Mouse (Mus musculus) midbrain, embryonic 10.5 days (tissue): ENCODE measurements at regions not wholly inside any gene's neighbourhood (a gene's known extent, or its start where the extent isn't known, plus 50 kb on each side); places are given as distances from the start of the nearest gene placed in this dataset.

Experiments used
- DNase-seq: peaks from one replicate; pipeline ENCODE4 v3.0.0-alpha.2; 2017; ENCODE audit warnings: low spot score
- H3K27ac ChIP-seq: fragments of 300-500 bp; sonication (generic); replicated peaks from 2 replicates; pipeline ENCODE4 v1.5.1; 2016; ENCODE audit warnings: mild to moderate bottlenecking
- H3K27me3 ChIP-seq: fragments of 300-500 bp; sonication (generic); 2 replicates; pipeline ENCODE4 v1.6.1; 2016; ENCODE audit warnings: low read depth, mild to moderate bottlenecking; ENCODE audit not compliant: poor library complexity, severe bottlenecking
- H3K36me3 ChIP-seq: fragments of 300-500 bp; sonication (generic); 2 replicates; pipeline ENCODE4 v1.6.1; 2016; ENCODE audit warnings: mild to moderate bottlenecking, moderate library complexity
- H3K4me1 ChIP-seq: fragments of 300-500 bp; sonication (generic); 2 replicates; pipeline ENCODE4 v1.6.1; 2016
- H3K4me3 ChIP-seq: fragments of 300-500 bp; sonication (generic); 2 replicates; pipeline ENCODE4 v1.5.1; 2016; ENCODE audit warnings: mild to moderate bottlenecking, moderate library complexity
- H3K9me3 ChIP-seq: fragments of 300-500 bp; sonication (generic); replicated peaks from 2 replicates; pipeline ENCODE4 v1.6.1; 2016; ENCODE audit warnings: mild to moderate bottlenecking
- WGBS: fragments of 180-500 bp; shearing (Covaris S2); methylation state at CpG from one replicate; pipeline ENCODE4 v1.1.7; 2016; 5-methylcytosine and 5-hydroxymethylcytosine counted together

DNA sequence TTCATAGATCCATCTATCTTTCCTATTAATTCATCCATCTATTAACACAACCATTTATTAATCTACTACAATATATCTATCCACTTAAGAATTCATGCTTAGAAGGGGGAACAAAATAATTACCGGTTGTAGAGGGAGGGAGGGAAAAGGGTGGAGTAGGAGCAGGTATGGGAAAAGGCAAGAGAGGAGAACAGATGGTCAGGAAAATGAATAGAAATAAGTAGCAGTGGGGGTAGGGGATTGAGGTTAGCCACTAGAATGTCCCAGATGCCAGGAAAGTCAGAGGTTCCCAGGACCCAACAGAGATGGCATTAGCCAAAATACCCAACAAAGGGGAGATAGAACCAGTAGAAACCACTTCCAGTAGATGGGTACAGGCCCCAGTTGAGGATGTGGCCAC is 164.5 kb upstream of the Crbn start:
- H3K27ac ChIP-seq = no peak overlapping the region
- no peak for DNase-seq
- no peaks in the 10 kb centered on the region for H3K27me3 ChIP-seq
- H3K36me3 ChIP-seq = no peaks in the 10 kb centered on the region
- no peaks in the 10 kb centered on the region for H3K9me3 ChIP-seq
- no peaks in the 10 kb centered on the region for H3K4me1 ChIP-seq
- no peak overlapping the region for H3K4me3 ChIP-seq
- WGBS = 82% methylated on average over 1 of the region's 1 CpGs

- Histone ChIP-seq H3K9me3 (no peaks in the 10 kb centered on the region), H3K4me3 (no peak overlapping the region), H3K27me3 (no peaks in the 10 kb centered on the region), H3K4me1 (peaks cover 6% of the 10 kb centered on the region; the same call in 1 of the 2 replicates), H3K36me3 (no peaks in the 10 kb centered on the region), H3K27ac (no peak overlapping the region)
- DNase-seq = no peak
- WGBS = 84% methylated on average over 2 of the region's 2 CpGs
Observed at GRCm38 (mm10) chr6:106975439-106975838, 175.6 kb upstream of the Crbn start.

DNA sequence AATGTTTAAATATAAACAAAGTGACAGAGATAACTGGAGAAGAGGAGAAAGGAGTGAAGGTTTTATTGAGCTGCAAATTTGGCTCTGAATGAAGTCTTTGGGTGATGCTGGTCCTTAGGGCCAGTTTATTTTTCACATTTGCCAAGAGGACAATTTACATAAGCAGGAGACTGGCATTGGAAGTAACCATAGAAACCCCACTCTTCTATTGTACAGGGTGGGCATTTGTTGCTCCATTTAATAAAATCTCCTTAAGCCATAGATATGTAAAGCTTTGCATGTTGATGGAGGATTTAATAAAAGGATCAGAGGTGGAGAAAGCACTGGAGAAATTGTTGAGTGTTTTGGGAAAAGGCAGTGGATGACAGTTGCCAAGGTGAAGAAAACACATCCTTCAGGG is 178.8 kb upstream of the Crbn start:
- Histone ChIP-seq H3K27ac (no peak overlapping the region), H3K4me1 (peaks cover 6% of the 10 kb centered on the region; the same call in 1 of the 2 replicates), H3K4me3 (no peak overlapping the region), H3K27me3 (no peaks in the 10 kb centered on the region), H3K36me3 (no peaks in the 10 kb centered on the region), H3K9me3 (no peaks in the 10 kb centered on the region)
- DNase-seq = no peak

DNA sequence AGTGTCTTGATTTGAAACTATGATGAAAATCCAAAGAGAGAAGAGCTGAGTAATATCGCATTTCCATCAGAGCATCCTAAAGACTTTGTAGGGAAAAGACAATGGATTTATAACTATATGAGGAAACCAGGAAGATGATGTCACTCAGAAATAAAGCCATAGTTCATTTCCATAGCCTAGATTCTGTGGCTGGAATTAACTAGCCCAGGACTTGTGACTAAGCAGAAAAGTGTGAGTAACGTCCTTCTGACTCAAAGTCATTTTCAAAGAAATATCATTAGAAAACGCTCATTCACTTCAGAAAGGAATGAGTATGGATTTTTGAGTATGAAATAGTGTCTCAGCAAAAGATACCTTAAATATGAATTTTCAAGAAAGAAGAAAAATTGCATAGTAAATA is 179.9 kb upstream of the Crbn start:
- Histone ChIP-seq H3K27me3 (no peaks in the 10 kb centered on the region), H3K9me3 (no peaks in the 10 kb centered on the region), H3K4me3 (no peak overlapping the region), H3K27ac (no peak overlapping the region), H3K36me3 (no peaks in the 10 kb centered on the region), H3K4me1 (peaks cover 6% of the 10 kb centered on the region; the same call in 1 of the 2 replicates)
- DNase-seq = no peak
- WGBS = 87% methylated on average over 3 of the region's 3 CpGs

GRCm38 (mm10) chr6:106980188-106980587 is 180.3 kb upstream of the Crbn start:
- Histone ChIP-seq H3K27me3 (no peaks in the 10 kb centered on the region), H3K9me3 (no peaks in the 10 kb centered on the region), H3K36me3 (no peaks in the 10 kb centered on the region), H3K27ac (no peak overlapping the region), H3K4me3 (no peak overlapping the region), H3K4me1 (peaks cover 6% of the 10 kb centered on the region; the same call in 1 of the 2 replicates)
- no peak for DNase-seq
- 79% methylated on average over 4 of the region's 4 CpGs for WGBS

DNA sequence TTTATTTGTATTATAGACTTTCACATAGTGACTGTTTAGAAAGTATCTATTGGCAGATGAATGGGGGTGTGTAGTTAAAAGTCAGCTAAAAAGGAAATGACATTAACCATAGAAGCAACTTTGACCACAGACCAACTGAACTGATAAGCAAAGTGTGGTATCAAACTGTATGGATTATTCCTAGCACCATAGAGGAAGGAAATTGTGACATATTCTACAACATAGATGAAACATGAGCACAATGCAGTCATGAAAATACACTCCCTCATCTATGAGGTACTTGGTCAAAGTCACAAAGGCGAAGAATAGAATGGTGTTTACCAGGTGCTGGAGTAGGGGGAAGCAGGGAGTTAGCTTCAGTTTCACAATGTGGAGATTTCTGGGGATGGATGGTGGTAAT is 181.4 kb upstream of the Crbn start:
- 86% methylated on average over 1 of the region's 1 CpGs for WGBS
- peaks cover 6% of the 10 kb centered on the region; the same call in 1 of the 2 replicates for H3K4me1 ChIP-seq
- H3K4me3 ChIP-seq = no peak overlapping the region
- no peaks in the 10 kb centered on the region for H3K27me3 ChIP-seq
- no peak for DNase-seq
- no peaks in the 10 kb centered on the region for H3K36me3 ChIP-seq
- no peaks in the 10 kb centered on the region for H3K9me3 ChIP-seq
- H3K27ac ChIP-seq = no peak overlapping the region

- H3K27me3 ChIP-seq = no peaks in the 10 kb centered on the region
- no peaks in the 10 kb centered on the region for H3K36me3 ChIP-seq
- no peak for DNase-seq
- H3K4me1 ChIP-seq = no peaks in the 10 kb centered on the region
- 75% methylated on average over 4 of the region's 4 CpGs for WGBS
- no peaks in the 10 kb centered on the region for H3K9me3 ChIP-seq
- no peak overlapping the region for H3K27ac ChIP-seq
- no peak overlapping the region for H3K4me3 ChIP-seq
Observed at GRCm38 (mm10) chr6:106985132-106985801, 185.4 kb upstream of the Crbn start.

- no peak for DNase-seq
- Histone ChIP-seq H3K9me3 (no peaks in the 10 kb centered on the region), H3K4me1 (no peaks in the 10 kb centered on the region), H3K4me3 (no peak overlapping the region), H3K36me3 (no peaks in the 10 kb centered on the region), H3K27me3 (no peaks in the 10 kb centered on the region), H3K27ac (no peak overlapping the region)
- WGBS = 93% methylated on average over 1 of the region's 1 CpGs
Observed at GRCm38 (mm10) chr6:106991586-106991985, 191.7 kb upstream of the Crbn start.

DNA sequence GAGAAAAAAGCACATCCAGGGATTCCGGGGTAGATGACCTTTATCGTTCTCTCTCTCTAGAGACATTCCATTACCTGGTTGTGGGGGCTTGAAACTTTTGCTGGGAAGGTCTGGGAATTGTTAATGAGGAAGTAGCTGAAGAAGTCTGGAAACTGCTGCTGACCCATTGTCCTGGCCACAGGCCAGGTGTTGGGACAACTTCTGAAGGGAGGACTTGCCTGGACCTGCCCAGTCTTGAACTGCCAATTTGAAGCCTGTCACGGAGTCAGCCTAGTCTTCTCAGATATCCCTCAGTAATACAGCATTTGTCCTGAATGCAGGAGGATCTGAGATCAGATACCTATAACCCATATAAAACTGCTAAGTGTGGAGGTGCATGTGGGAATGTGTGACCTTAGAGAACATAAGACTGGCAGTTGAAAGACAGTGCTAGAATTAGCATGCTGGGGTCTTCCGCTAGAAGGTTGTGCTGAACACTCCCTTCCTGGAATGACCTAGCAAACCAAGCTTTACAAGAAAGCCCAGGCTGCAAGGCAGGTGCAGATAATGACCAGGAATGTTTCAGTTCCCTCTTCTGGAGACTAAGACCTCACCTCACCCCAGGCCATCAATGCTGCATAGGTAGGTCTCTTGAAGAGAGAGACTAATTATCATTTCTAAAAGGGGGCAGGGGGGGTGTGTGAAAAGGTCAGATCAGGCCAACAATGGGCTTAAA is 204.7 kb upstream of the Crbn start:
- no peak overlapping the region for H3K4me3 ChIP-seq
- H3K9me3 ChIP-seq = no peaks in the 10 kb centered on the region
- no peaks in the 10 kb centered on the region for H3K27me3 ChIP-seq
- WGBS = 92% methylated on average over 4 of the region's 4 CpGs
- no peak for DNase-seq
- no peaks in the 10 kb centered on the region for H3K4me1 ChIP-seq
- H3K36me3 ChIP-seq = no peaks in the 10 kb centered on the region
- no peak overlapping the region for H3K27ac ChIP-seq

GRCm38 (mm10) chr6:107010785-107011184 is 210.9 kb upstream of the Crbn start:
- DNase-seq = no peak
- H3K4me3 ChIP-seq = no peak overlapping the region
- no peak overlapping the region for H3K27ac ChIP-seq
- peaks cover 21% of the 10 kb centered on the region for H3K4me1 ChIP-seq
- H3K9me3 ChIP-seq = no peaks in the 10 kb centered on the region
- H3K36me3 ChIP-seq = no peaks in the 10 kb centered on the region
- 76% methylated on average over 4 of the region's 4 CpGs for WGBS
- no peaks in the 10 kb centered on the region for H3K27me3 ChIP-seq

DNA sequence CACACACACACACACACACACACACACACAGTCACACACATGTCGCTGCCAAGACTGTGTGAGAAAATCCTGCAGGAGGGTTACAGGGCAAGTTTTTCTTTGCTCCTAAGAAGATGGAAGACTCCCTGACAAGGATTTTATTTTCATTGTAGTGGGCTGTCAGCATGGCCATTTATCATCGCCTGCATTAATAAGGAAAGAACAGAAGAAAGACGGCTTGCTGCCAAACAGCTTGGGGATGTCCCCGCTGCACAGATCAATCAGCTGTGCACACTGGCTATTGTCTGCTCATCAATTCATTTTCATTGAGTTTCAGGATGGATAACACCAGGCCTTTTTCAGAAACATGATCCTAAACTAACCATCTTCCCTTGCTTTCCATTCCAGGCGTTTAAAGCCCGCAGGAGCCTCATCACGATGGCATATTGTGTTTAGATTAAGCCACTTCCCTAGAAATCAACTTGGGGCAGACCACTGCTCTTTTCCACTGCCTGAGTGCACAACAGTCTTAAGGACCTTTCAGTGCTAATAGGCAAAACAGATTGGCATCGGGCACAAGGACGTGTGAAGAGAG is 213.1 kb upstream of the Crbn start:
- Histone ChIP-seq H3K27ac (peak overlapping the region; percentile 65), H3K4me1 (peaks cover 21% of the 10 kb centered on the region), H3K36me3 (no peaks in the 10 kb centered on the region), H3K9me3 (no peaks in the 10 kb centered on the region), H3K27me3 (no peaks in the 10 kb centered on the region), H3K4me3 (peak overlapping the region; percentile 24; the same call in 1 of the 2 replicates)
- 26% methylated on average over 9 of the region's 9 CpGs for WGBS
- peak; percentile 38 for DNase-seq

GRCm38 (mm10) chr6:107019126-107019525 is 219.2 kb upstream of the Crbn start:
- no peak overlapping the region for H3K27ac ChIP-seq
- no peaks in the 10 kb centered on the region for H3K9me3 ChIP-seq
- H3K36me3 ChIP-seq = no peaks in the 10 kb centered on the region
- no peak for DNase-seq
- no peak overlapping the region for H3K4me3 ChIP-seq
- whole genome bisulfite sequencing = 83% methylated on average over 3 of the region's 3 CpGs
- no peaks in the 10 kb centered on the region for H3K4me1 ChIP-seq
- no peaks in the 10 kb centered on the region for H3K27me3 ChIP-seq

DNA sequence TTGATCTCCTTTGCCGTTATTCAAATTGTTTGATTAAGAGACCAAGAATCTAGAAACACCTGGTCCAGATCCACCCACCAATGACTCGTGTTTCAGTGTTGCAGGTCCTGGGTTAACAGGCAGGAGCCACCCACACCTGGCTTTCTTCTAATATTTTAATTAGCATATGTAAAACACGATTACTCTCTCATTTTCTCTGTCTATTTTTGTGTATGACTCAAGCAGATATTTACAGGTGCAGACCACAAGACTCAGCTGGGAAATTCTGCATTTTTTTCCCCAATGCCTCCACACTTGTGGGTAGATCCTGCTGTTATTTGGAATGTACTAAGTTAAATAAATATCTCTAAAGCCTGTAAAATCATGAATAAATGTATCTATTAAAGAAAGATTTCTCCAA is 245.3 kb upstream of the Crbn start:
- 82% methylated on average over 3 of the region's 3 CpGs for WGBS
- H3K9me3 ChIP-seq = no peaks in the 10 kb centered on the region
- no peak for DNase-seq
- H3K27ac ChIP-seq = no peak overlapping the region
- H3K36me3 ChIP-seq = no peaks in the 10 kb centered on the region
- H3K4me3 ChIP-seq = no peak overlapping the region
- no peaks in the 10 kb centered on the region for H3K4me1 ChIP-seq
- no peaks in the 10 kb centered on the region for H3K27me3 ChIP-seq
